Mouse (Mus musculus) ES-E14 (cell line): ENCODE measurements around the gene Efcab9.

Source experiments
- CHD2 ChIP-seq: IDR thresholded peaks from 2 replicates; pipeline ENCODE4 v1.6.1; 2014; ENCODE audit warnings: mild to moderate bottlenecking, low read depth, low read length, inconsistent platforms
- HCFC1 ChIP-seq: IDR thresholded peaks from 2 replicates; pipeline ENCODE4 v1.6.1; 2012; ENCODE audit warnings: low read length, inconsistent platforms, borderline replicate concordance; ENCODE audit not compliant: insufficient read depth
- ZNF384 ChIP-seq: IDR thresholded peaks from 2 replicates; pipeline ENCODE4 v1.6.1; 2012; ENCODE audit warnings: low read depth, low read length, inconsistent platforms

DNA sequence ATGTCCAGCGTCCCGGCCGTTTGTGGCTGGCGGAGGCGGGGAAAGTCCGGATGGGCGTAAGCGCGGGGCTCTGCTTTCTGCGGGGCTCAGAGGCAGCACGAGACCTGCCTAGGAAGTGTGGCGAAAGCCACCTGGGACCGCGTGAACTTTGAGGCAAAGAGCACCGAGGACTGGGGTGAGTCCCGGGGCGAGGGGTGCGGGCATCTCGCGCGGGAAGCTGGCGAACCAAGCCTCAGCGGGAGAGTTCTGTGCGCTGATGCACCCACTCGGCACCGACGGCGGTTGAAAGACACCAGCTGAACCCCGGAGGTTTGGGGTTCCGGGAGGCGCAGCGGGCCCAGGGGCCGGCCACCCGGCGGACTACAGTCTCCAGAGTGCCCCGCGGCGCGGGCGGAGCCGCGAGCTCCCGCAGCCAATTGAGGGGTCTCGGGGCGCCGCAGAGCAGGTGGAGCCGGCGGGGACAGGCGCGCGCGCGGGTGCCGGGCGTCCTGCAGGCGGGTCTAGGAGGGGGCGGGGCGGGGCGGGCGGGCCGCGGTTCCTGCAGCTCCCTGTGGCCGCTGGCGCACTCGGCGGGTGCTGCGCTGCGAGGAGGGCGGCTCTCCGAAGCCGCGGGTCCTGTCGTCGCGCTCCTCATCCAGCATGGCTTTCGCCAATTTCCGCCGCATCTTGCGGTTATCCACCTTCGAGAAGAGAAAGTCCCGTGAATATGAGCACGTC, 1.0 kb upstream of the Efcab9 start, which contains the start of gene Stk10:
- TF ChIP-seq CHD2 (no peak), HCFC1 (peak; percentile 84), ZNF384 (no peak)
